Mouse (Mus musculus): Measurements from ENCODE around the gene Cuedc1.

DNA sequence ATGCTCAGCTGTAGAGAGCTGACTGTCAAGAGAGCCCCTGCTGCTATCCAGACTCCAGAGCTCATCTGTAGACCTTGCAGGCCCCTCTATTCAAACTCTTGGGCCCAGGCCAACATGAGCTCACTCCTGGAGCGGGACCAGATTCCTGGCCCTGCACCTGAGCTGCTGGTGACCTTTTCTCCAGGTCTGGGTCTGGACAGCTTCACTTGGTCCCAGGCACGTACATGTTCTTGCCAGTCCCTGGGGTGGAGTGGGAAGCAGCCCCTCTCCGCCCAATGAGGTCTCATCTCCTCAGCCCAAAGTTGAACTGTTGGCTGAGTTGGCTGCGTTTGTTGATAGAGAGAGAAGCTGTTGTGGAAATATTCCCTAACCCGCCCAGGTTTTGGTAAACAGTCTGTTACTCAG, 61.0 kb downstream of the Cuedc1 start:
- TF ChIP-seq GATA1 (IDR thresholded peaks at IDR 0.05; ENCODE audit: borderline replicate concordance, low read length) (no peak), FLI1 (IDR thresholded peaks at IDR 0.05; ENCODE audit: low read length) (no peak)
